Mouse (Mus musculus) erythroblast, embryonic 14.5 days (primary cell): Measurements from ENCODE around the gene Synpr.

ENCODE experiments used
- GATA1 ChIP-seq: IDR thresholded peaks from 2 replicates; pipeline ENCODE4 v1.6.1; 2012; ENCODE audit warnings: low read length, inconsistent platforms, mixed read lengths
- TAL1 ChIP-seq: IDR thresholded peaks from 3 replicates; pipeline ENCODE4 v1.6.1; 2012; ENCODE audit warnings: low read length, inconsistent platforms, mixed read lengths

GRCm38 (mm10) chr14:13266331-13266730, 18.2 kb upstream of the Synpr start:
- TF ChIP-seq TAL1, result no peak
- TF ChIP-seq GATA1, result no peak
